Mouse (Mus musculus) liver, adult 2 months (tissue): ENCODE data around the gene BC017158.

Experiments
- CTCF ChIP-seq: fragments of 200-500 bp; IDR thresholded peaks from 2 replicates; pipeline ENCODE4 v1.5.1; 2011; ENCODE audit warnings: low read depth, low read length, control low read depth
- POLR2A ChIP-seq: fragments of 200-500 bp; IDR thresholded peaks from 2 replicates; pipeline ENCODE4 v1.6.1; 2011; ENCODE audit warnings: low read length, control low read depth; ENCODE audit not compliant: insufficient read depth; ENCODE audit errors: extremely low read depth

DNA sequence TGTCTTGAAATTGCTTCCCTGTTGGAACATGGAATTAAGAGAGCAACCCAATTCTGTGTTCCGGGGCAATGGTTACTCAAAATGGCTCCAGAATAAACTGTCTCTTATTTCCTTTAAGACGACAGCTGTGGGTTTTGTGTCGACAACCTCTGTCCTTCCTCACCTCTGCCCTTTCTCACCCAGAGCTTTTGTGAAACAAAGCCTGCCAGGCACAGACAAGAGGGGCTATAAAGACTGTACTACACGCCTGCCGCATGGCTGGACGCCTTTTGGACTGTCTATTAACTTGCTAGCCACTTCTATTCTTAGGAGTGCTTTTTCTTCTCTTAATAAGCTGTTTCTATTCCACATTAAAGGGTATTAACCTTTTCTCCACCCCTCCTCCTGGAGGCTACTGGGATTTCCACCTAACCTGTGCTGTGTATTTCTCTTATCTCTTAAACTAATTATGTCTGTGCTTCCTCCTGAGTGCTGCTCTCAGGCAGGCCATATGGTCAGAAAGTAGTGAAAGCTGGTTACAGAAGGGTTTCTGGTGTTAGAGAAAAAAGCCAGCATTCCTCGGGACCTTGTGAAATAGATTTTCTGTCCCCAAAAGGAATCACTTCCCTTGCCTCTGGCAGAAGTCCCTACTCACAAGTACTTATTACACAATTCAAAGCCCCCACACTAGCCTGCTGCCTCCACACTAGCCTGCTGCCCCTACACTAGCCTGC, 15.3 kb downstream of the BC017158 start:
- no peak for TF ChIP-seq POLR2A
- TF ChIP-seq CTCF: no peak
